Mouse (Mus musculus): ENCODE measurements at regions not wholly inside any gene's neighbourhood (a gene's known extent, or its start where the extent isn't known, plus 50 kb on each side); places are given as distances from the start of the nearest gene placed in this dataset.

DNA sequence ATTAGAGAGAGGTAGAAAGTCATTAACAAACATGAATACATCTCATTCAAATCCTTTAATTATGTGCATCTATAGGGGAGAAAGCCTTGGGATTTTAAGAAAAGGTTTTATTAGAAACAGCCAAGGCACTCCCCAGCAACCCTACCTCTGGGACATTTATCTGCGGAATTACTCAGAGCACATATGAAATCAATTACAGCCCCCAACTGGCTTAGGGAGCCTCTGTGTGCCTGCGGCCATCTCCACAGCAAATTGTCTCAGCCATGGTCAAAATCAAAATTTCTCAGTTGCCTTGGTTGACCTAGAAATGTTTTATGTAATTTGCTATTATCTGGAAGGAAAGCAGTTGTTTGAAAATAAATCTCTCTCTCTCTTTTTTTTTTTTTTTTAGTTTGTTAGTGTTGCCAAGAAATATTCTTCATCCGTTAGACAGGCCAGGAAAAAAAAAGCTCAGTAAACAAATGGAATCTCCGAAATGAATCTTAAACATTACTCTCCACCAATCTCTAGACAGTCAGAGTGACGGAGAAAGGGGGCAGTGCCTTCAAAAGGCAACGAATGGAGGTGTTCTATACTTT lies 110.0 kb upstream of the Lpar1 start:
- no peak for ATAC-seq (ENCODE audit: poor library complexity, severe bottlenecking)

DNA sequence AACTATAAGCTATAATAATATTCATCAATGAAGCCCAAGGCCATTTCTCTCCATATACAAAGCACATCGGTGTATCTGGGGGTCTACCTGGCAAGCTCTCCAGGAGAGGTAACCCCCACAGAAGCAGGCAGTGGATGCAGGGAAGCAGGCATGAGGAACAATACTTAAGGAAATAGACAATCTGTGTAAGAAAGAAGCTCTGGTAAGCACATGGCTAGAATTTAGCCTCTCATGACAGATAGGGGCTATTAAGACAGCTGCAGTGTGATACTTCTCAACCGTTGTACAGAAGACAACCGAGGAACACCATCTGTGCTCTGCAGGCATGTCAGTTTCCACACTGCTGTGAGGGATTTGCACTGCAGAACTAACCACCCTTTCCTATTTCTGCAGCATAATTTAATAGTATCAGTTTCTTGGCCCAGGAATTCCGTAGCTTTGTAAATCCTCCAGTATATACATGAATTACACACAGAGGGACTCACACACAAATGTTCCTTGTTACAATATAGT lies 108.1 kb upstream of the Lpar1 start:
- ATAC-seq (ENCODE audit: poor library complexity, severe bottlenecking) = no peak

DNA sequence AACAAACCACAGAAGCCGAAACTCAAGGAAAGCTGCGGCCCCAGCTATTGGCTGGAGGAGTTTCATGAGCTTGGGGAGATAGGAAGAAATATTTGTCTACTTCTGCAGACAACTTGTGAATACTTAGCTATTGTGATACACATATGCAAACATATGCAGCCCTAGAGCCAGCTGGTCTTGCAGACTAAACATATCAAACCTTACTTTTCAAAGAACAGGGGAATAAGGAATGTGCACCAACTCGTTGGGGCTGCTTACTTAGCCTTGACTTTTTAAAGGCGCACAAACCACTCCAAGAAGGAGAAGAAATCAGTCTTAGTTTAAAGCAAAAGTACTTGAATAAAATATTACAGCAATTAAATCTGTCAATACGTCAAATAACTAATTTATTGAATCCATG lies 106.8 kb upstream of the Lpar1 start:
- ATAC-seq (ENCODE audit: poor library complexity, severe bottlenecking) = no peak

DNA sequence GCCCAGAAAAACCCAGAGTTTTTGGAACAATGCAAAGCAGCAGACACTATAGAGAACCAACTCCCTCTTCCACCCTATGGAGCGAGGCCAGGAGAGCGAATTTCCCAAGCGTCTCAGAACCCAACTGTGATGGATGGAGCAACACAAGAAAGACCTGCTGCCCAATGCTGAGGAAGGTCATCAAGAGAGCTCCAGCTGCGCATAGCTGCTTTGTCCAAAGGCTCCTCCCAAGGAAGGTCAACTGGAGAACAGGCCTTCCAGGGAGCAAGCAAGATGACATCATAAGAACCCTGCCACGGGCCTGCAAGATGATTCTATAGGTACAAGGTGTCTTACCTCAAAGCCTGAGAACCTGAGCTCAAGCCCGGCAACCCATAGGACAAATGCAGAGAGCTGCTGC lies 104.5 kb upstream of the Lpar1 start:
- ATAC-seq (ENCODE audit: poor library complexity, severe bottlenecking) = no peak

DNA sequence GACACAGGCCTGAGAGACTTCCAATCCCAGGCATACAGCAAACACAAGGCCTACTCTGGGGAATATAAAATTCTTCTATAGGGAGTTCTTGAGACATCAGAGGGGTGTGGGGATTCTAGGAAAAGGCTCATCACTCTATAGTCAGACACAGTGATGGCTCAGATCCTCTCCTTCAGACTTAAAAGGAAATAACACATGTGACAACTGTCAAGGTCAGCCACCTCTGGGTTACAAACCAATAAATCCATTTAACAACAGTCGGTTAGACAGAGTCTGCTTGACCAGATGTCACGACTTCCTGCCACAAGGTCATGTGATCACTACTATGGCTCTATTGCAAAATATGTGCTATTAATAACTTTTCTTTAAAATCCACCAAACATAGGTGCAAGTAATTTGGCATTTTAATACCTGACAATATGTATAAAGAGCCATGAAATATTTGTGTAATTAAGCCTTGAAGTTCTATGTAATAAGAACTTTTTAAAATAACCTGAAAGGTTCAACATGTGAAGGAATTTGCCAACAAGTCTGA lies 94.1 kb upstream of the Lpar1 start:
- peak; percentile 45 for ATAC-seq (ENCODE audit: poor library complexity, severe bottlenecking)

DNA sequence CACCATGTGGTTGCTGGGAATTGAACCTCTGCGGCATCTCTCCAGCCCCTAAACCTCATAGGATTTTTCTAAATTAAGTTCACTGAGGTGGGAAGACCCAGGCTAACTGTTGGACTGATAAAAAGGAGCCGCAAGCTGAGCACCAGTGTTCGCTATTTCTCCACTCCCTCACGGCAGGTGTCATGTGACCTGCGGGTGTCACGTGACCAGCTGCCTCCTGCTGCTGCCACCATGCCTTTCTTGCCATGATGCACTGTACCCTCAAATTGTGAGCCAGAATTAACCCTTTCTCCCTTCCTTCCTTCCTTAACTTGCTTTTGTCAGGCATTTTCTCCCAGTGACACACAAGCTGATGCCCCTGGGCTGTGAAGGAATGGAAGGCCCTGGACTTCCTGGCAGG lies 93.1 kb upstream of the Lpar1 start:
- no peak for ATAC-seq (ENCODE audit: poor library complexity, severe bottlenecking)

DNA sequence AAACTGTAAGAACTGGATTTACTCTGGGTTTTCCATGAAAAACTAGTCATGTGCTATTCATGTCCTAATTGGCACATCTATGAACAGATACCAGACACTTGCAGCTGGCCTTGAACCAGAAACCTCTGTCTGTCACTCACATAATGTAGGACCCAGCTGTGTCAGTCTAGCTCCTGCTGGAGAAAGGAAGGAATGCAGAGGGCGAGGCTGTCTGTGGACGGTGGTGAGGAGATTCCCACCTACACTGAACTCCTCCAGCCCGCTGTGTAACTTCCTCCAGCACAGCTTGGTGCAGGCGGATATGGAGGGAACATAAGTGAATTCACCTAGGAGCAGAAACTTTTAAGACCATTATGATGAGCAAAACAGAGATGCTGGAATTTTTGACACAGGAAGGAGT lies 89.7 kb upstream of the Lpar1 start:
- ATAC-seq (ENCODE audit: poor library complexity, severe bottlenecking) = no peak

DNA sequence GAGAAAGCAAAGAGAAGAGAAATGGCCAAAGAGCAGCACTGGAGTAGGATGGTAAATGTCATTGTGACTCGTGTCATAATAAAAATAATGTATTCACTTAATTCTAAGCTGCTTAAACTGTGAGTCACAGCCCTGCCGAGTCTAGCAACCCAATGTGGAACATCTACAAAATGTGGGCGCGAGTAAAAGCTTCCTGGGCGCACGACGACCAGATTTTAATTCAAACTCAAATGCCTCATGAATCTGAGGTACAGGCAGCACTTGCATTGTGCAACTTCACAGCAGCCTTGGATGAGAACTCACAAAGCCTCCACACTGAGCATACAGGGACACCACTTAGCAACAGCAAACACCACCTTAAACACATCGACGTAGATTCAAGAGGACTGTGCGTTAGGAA lies 88.5 kb upstream of the Lpar1 start:
- no peak for ATAC-seq (ENCODE audit: poor library complexity, severe bottlenecking)

DNA sequence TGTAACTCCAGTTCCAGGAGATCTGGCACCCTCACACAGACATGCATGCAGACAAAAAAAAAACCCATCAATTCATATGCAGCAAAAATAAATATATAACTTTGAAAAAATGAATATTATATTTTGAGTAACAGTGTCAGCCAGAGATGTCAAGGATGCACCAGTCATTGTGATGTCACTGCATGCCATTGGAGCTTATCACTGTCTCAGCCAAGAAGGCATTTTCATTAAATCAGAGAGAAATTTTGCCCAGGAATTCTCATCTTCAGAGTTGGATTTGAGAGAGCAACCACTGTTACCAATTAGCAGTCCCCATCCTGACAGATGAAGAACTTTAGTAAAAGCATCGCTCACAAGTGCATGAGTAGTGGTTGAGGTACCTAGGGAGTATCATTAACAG lies 79.0 kb upstream of the Lpar1 start:
- no peak for ATAC-seq (ENCODE audit: poor library complexity, severe bottlenecking)

DNA sequence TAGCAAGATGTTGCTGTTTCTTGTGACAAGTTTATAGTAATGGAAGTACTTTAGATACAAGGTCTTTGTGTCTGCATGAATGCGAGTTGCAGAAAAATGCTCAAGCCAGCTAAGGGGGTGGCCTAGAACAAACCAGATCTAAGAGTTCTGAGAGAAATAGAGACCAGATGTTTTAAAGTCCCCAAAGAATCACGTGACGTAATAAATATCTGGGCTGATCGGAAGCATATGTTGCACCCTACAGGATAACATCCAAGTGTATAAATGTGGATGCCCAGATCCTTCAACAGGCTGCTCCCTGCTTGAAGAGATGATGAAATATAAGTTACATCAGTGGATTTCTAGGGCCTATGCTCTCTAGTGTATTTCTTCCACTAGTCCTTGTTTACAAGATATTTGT lies 77.7 kb upstream of the Lpar1 start:
- ATAC-seq (ENCODE audit: poor library complexity, severe bottlenecking) = no peak

DNA sequence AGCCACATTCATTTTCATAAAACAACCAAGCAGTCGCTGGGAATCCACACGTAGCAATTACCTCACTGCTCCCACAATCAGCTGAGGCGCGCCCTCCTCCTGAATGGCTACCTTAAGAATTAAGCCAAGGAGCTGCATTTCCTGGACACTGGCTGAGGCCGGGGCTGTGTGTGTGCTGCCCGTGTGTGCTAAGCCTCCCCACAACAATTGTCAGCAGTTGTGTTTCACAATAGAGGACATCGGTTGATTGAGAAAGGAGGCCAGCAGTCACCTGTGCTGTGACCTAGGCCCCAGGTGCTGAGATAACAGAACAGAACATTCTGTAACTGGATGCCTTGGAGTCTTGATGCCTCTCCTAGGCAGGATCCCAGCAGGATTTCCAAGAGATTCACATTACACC lies 73.3 kb upstream of the Lpar1 start:
- ATAC-seq (ENCODE audit: poor library complexity, severe bottlenecking) = no peak

DNA sequence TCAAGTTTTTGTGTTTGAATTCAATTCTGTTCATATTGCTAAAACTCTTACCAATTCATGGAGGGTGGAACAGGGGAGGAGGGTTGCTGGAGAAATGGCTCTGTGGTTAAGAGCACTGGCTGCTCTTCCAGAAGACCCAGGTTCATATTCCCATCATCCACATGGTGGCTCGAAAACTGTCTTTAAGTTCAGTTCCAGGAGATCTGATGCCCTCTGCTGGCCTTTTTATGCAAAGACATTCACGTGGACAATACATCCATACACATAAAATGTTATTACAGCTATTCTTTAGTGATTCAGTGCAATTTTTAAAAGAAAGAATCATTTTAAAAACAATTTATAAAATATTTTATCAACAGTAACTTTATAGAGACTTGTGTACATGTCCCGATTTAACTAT lies 70.4 kb upstream of the Lpar1 start:
- ATAC-seq (ENCODE audit: poor library complexity, severe bottlenecking) = no peak

DNA sequence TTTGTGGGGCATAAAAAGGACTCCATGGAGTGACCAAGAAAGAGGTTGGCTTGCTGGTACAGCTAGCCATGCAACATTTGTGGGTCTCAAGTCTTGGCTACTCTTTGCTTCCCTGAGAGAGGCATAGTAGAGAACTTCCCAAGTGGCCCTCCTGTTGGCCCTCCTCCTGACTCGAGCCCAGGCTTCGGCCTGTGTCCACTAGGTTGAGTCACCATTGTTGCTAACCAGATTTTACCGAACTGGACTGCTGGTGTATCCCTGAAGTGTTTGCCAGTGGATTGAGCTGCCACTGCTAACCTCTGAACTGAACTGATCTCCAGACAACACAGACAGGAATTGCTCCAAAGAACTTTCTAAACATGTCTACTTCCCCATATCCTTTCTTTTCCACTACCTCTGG lies 66.9 kb upstream of the Lpar1 start:
- ATAC-seq (ENCODE audit: poor library complexity, severe bottlenecking) = no peak

DNA sequence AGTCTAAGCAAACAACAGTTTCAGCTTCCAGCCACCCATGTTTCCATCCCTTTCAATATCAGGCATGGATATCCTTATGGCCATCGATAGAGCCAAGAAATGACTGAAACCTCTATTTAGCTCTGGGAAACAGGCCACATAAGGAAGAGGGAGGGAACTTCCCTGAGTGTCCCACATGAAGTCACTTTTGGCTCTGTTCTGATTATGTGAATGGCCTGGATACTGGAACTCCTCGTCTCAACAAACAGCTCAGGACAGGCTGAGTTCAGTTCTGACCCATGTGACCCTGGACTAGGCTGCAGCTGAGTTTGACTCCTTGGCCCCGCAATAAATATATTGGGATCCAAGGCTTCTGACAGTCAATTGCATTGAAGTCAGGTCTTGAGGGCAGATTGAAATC lies 63.6 kb upstream of the Lpar1 start:
- no peak for ATAC-seq (ENCODE audit: poor library complexity, severe bottlenecking)

DNA sequence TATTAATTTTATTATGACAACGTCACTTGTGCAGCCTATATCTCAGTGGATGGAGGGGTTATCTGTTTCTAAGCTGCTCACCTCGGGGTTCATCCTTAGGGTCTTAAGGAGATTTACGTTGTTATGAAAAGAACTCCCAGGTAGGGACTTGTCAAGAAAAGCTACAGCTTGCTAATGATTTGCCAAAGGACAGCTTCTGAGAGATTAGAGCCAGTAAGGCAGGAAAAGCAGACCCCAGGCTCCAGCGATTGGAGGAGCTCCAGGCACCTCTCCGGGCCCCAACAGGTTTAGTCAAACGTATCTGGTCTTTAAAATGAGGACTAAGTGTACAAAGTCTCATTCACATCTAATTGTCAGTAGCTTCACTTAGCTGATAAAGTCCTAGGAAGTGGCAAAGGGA lies 59.8 kb upstream of the Lpar1 start:
- ATAC-seq (ENCODE audit: poor library complexity, severe bottlenecking) = no peak

DNA sequence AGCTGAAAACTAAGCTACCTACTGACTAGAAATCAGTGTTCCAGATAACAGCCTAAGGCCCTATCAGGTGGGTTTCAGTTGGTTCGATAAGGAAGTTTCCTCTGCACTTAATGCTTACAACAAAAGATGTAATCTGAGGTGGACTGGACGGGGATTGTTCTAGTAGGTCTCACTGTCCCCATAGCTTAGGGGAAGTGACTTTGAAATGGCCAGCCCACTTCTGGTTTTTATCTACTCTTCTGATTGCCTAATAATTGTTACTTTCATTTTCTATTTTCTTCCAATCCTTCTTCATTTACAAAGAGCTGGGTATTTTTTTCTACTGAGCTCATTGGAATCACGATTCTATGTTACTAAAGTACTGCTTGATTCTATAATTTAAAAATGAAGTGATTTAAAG lies 59.3 kb upstream of the Lpar1 start:
- ATAC-seq (ENCODE audit: poor library complexity, severe bottlenecking) = peak; percentile 95

DNA sequence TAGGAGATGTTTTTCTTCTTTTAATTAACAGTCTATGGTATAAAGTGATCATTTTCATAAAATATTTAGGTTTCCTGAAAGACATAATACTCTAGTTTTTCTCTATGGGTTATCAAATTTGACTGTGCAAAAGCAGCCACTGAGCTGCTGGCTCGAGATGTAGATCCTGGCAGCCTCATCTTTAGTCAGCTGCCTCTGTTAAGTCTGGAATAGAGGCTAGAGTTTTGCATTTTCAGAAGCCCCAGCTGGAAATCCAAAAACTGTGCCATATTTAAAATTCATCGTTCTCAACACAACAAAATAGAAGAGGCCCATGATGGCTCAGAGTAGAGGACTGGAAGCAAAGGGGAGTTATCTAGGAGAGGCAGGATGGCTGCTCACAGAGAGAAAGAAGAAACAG lies 53.8 kb upstream of the Lpar1 start:
- no peak for ATAC-seq (ENCODE audit: poor library complexity, severe bottlenecking)

DNA sequence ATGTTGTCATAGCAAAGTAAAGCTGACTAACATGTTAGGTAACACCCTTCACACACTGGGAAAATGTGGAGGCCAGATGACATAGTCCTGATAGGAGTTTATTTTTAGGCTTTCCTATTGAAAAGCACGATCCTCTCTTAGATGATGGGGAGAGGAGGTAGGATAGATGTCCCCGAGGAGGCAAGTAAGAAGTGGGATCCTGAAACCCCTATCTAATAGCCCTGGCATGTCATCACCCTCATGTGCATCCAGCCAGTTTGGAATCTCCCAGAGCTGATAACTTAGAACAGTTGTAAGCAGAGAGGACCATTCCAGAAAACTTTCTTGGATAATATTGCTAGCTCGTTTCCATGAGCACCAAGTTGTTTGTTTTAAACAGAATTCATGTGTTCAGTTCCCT lies 52.2 kb upstream of the Lpar1 start:
- ATAC-seq (ENCODE audit: poor library complexity, severe bottlenecking) = no peak
